Mouse (Mus musculus): Measurements from ENCODE around the gene Ypel5. TPM values are rescaled to one million over a fixed set of nuclear protein-coding genes. Genes with fewer than 3 reads are reported as not detected.

Ypel5 gene
- total and polyA plus RNA-seq, 3 experiments = 26.6 to 36.4 (median 35.6) TPM

DNA sequence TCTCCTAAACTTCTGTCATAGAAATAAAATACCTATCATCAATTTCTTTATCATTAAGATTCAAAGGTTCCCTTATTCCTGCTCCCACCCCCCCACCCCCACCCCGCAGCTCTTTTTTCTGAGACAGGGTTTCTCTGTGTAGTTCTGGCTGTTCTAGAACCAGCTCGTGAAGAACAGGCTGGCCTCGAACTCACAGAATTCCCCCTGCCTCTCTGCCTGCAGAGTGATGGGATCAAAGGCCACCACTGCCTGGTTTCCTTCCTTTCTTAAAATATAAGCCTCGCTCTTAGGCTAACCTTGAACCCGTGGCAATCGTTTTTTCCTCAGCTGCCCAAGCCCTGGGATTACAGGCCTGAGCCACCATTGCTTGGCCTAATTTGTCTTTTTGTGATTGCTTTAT, 55.3 kb downstream of the Ypel5 start:
- H3K9ac ChIP-seq (ENCODE audit: low read depth, low read length) = no peak overlapping the region
- DNase-seq = no peak
- no peaks in the 10 kb centered on the region; the same call in 1 of the 2 replicates for H3K4me1 ChIP-seq (ENCODE audit: control insufficient read depth, insufficient read depth, low read length)
- 85% methylated on average over 6 of the region's 6 CpGs for WGBS
- no peaks in the 10 kb centered on the region for H3K27me3 ChIP-seq (ENCODE audit: control insufficient read depth, insufficient read depth, low read length)
- H3K27ac ChIP-seq = no peak overlapping the region
- intact Hi-C loops (cut with DNase I) = loop anchor here (2.0 to 10.0 kb wide), 4 partner anchors 25 to 403 kb away; no protein-coding TSS in a partner anchor
- H3K36me3 ChIP-seq (ENCODE audit: control insufficient read depth, insufficient read depth, low read length) = no peaks in the 10 kb centered on the region
- no peak overlapping the region for H3K4me3 ChIP-seq
- TF ChIP-seq POLR2A (IDR thresholded peaks at IDR 0.05; ENCODE audit: insufficient read depth, low read depth, low read length) (no peak), EP300 (IDR thresholded peaks at IDR 0.05; ENCODE audit: insufficient read depth, low read depth, low read length) (no peak), CTCF (IDR thresholded peaks at IDR 0.05) (no peak)
- no peaks in the 10 kb centered on the region for H3K79me2 ChIP-seq (replicated peaks; ENCODE audit: control insufficient read depth, insufficient read depth, low read length)

DNA sequence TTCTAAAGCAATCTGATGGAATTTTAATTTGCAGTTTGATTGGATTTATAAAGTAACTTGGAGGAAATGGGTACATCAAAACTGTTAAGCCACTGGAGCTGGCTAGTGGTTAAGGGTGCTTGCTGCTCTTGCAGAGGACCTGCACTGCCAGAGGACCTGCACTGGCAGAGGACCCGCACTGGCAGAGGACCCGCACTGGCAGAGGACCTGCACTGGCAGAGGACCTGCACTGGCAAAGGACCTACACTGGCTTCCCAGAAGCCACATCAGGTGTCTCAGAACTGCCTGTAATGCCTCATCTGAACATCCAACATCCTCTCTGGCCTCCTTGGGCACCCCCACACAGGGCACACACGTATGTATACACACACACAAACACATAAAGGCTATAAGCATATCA, 59.3 kb downstream of the Ypel5 start:
- Histone ChIP-seq H3K36me3 (ENCODE audit: control insufficient read depth, insufficient read depth, low read length) (no peaks in the 10 kb centered on the region), H3K4me3 (no peak overlapping the region), H3K27me3 (ENCODE audit: control insufficient read depth, insufficient read depth, low read length) (no peaks in the 10 kb centered on the region), H3K27ac (no peak overlapping the region), H3K4me1 (ENCODE audit: control insufficient read depth, insufficient read depth, low read length) (no peaks in the 10 kb centered on the region), H3K79me2 (replicated peaks; ENCODE audit: control insufficient read depth, insufficient read depth, low read length) (no peaks in the 10 kb centered on the region), H3K9ac (ENCODE audit: low read depth, low read length) (no peak overlapping the region)
- no peak for DNase-seq
- 77% methylated on average over 3 of the region's 3 CpGs for WGBS
- intact Hi-C loops (cut with DNase I) = loop anchor here (10.0 kb wide), 1 partner anchor 399 kb away; no protein-coding TSS in a partner anchor
- no peak for TF ChIP-seq CTCF (IDR thresholded peaks at IDR 0.05)

DNA sequence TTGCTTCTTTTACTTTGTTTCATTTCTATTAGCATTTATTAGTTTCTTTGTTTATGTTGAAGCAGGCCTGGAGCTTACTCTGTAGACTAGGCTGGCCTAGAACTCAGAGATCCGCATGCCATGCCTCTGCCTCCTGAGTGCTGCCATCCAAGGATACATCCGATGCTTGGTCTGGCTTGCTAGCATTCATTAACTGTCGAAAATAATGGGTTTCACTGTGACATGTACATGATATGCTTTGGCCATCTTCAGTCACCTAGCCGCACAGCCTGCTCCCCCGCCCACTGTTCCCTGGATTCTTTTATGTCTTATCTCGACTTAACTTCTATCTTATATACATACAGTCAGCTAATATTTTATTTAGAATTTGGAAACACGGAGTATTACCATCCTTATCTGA, 60.8 kb downstream of the Ypel5 start:
- H3K36me3 ChIP-seq (ENCODE audit: control insufficient read depth, insufficient read depth, low read length) = no peaks in the 10 kb centered on the region
- H3K4me3 ChIP-seq = no peak overlapping the region
- no peak overlapping the region for H3K27ac ChIP-seq
- H3K79me2 ChIP-seq (replicated peaks; ENCODE audit: control insufficient read depth, insufficient read depth, low read length) = no peaks in the 10 kb centered on the region
- no peaks in the 10 kb centered on the region for H3K27me3 ChIP-seq (ENCODE audit: control insufficient read depth, insufficient read depth, low read length)
- H3K4me1 ChIP-seq (ENCODE audit: control insufficient read depth, insufficient read depth, low read length) = no peaks in the 10 kb centered on the region
- DNase-seq = no peak
- TF ChIP-seq EP300 (IDR thresholded peaks at IDR 0.05; ENCODE audit: insufficient read depth, low read depth, low read length) = no peak
- no peak for TF ChIP-seq CTCF (IDR thresholded peaks at IDR 0.05)
- TF ChIP-seq POLR2A (IDR thresholded peaks at IDR 0.05; ENCODE audit: insufficient read depth, low read depth, low read length) = no peak
- WGBS = 84% methylated on average over 7 of the region's 7 CpGs
- intact Hi-C loops (cut with DNase I) = loop anchor here (10.0 kb wide), 1 partner anchor 398 kb away; no protein-coding TSS in a partner anchor
- H3K9ac ChIP-seq (ENCODE audit: low read depth, low read length) = no peak overlapping the region

DNA sequence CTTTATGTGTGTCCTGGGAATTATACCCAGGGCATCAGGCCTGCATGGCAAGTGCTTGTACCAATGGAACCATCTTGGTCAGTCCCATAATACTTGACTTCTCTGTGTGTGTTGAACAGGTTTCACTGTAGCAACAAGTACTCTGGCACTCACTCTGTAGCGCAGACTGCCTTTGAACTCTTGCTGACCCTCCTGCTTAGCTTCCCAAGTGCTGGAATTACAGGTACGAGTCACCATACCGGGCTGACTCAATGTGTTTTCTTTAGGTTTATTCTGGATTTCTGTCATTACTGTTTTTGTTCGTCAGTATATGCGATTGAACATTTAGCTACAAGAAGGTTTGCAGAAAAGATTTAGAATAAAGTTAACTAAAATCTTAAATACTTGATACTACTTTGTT, 61.7 kb downstream of the Ypel5 start:
- Histone ChIP-seq H3K27me3 (ENCODE audit: control insufficient read depth, insufficient read depth, low read length) (no peaks in the 10 kb centered on the region), H3K79me2 (replicated peaks; ENCODE audit: control insufficient read depth, insufficient read depth, low read length) (no peaks in the 10 kb centered on the region), H3K4me3 (no peak overlapping the region), H3K36me3 (ENCODE audit: control insufficient read depth, insufficient read depth, low read length) (no peaks in the 10 kb centered on the region), H3K9ac (ENCODE audit: low read depth, low read length) (no peak overlapping the region), H3K4me1 (ENCODE audit: control insufficient read depth, insufficient read depth, low read length) (no peaks in the 10 kb centered on the region; the same call in 1 of the 2 replicates), H3K27ac (no peak overlapping the region)
- no peak for DNase-seq
- no peak for TF ChIP-seq POLR2A (IDR thresholded peaks at IDR 0.05; ENCODE audit: insufficient read depth, low read depth, low read length)
- no peak for TF ChIP-seq CTCF (IDR thresholded peaks at IDR 0.05)
- TF ChIP-seq EP300 (IDR thresholded peaks at IDR 0.05; ENCODE audit: insufficient read depth, low read depth, low read length) = no peak
- intact Hi-C loops (cut with DNase I) = loop anchor here (10.0 kb wide), 1 partner anchor 397 kb away; no protein-coding TSS in a partner anchor
- 87% methylated on average over 5 of the region's 5 CpGs for WGBS

DNA sequence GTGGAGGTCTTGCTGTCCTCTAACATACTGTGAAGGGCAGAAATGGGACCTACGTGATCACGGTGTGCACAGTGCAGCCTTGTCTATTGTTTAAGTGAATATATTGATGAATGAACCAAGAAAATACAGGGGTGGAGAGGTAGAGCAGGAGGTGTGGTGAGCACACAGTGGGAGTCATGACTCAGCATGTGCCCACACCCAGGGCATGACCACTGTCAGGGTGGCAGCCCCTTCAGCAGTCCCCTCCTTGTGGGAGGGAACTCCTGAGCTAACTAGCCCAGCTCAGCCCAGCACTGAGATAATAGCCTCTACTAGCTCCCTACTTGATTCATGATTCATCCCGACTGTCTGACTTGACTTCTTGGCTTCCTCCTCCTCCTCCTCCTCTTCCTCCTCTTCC, 62.5 kb downstream of the Ypel5 start:
- intact Hi-C loops (cut with DNase I) = loop anchor here (10.0 kb wide), 1 partner anchor 396 kb away; no protein-coding TSS in a partner anchor
- no peaks in the 10 kb centered on the region for H3K27me3 ChIP-seq (ENCODE audit: control insufficient read depth, insufficient read depth, low read length)

More for the DNA sequence above, 62.5 kb downstream of the Ypel5 start:
- TF ChIP-seq CTCF (IDR thresholded peaks at IDR 0.05) (no peak), POLR2A (IDR thresholded peaks at IDR 0.05; ENCODE audit: insufficient read depth, low read depth, low read length) (no peak), EP300 (IDR thresholded peaks at IDR 0.05; ENCODE audit: insufficient read depth, low read depth, low read length) (no peak)
- Histone ChIP-seq H3K27ac (no peak overlapping the region), H3K79me2 (replicated peaks; ENCODE audit: control insufficient read depth, insufficient read depth, low read length) (no peaks in the 10 kb centered on the region), H3K36me3 (ENCODE audit: control insufficient read depth, insufficient read depth, low read length) (no peaks in the 10 kb centered on the region), H3K4me1 (ENCODE audit: control insufficient read depth, insufficient read depth, low read length) (no peaks in the 10 kb centered on the region; the same call in 1 of the 2 replicates), H3K9ac (ENCODE audit: low read depth, low read length) (no peak overlapping the region), H3K4me3 (no peak overlapping the region)
- WGBS = 60% methylated on average over 3 of the region's 3 CpGs
- DNase-seq = no peak

Other genes with a start within 250 kb of the Ypel5 start
- gene Alk, start 231.8 kb upstream of the Ypel5 start, total RNA-seq (2021) = not detected
- gene Alk, start 231.8 kb upstream of the Ypel5 start, polyA plus RNA-seq (2012; rRNA removed) = 0.02 TPM in 1 of 2 replicates, not detected in the other
- gene Lbh, start 81.9 kb downstream of the Ypel5 start, total RNA-seq (2021) = 100 to 1,000 TPM; 354 to 451 TPM
- 522 and 708 TPM in 2 replicates for gene Lbh, start 81.9 kb downstream of the Ypel5 start, polyA plus RNA-seq (2012; rRNA removed)